Mouse (Mus musculus): ENCODE results near the gene Olah. TPM values are rescaled to one million over a fixed set of nuclear protein-coding genes. Genes with fewer than 3 reads are reported as not detected.

The Olah gene
- polyA plus RNA-seq, 1 experiment: not detected

DNA sequence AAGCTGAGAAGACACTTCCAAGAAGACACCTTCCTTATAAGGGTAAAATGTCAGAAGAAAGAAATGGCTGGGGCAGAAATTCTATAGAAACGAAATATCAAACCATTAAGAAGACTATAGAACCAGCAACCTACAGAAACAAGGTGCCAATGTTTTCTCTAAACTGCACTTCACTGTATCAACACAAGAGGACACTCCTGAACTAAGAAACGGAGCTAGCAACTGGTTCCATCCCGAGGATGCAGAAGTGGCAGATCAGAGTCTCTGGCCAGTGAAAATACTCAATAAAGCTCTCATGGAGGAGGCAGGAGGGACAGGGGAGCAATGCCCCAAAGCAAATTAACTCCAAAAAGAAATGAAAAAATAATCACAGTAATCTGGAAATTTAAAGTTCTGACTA lies 48.1 kb downstream of the Olah start:
- Histone ChIP-seq H3K36me3 (ENCODE audit: control insufficient read depth, insufficient read depth) (no peaks in the 10 kb centered on the region), H3K79me2 (ENCODE audit: control insufficient read depth, insufficient read depth) (no peaks in the 10 kb centered on the region), H3ac (ENCODE audit: control insufficient read depth, insufficient read length) (no peak overlapping the region), H3K4me3 (no peak overlapping the region), H3K4me2 (ENCODE audit: low read depth) (no peak overlapping the region), H3K27me3 (ENCODE audit: control insufficient read depth, insufficient read depth, insufficient read length) (peaks cover 31% of the 10 kb centered on the region)
- TF ChIP-seq SRF (IDR thresholded peaks at IDR 0.05; ENCODE audit: control insufficient read depth, insufficient read length, low read depth): no peak
- TF ChIP-seq TCF12 (IDR thresholded peaks at IDR 0.05; ENCODE audit: insufficient read depth, poor library complexity, severe bottlenecking): no peak
- TF ChIP-seq CEBPB (IDR thresholded peaks at IDR 0.05; ENCODE audit: insufficient read depth, poor library complexity, severe bottlenecking): no peak
- no peak for TF ChIP-seq MYOG (IDR thresholded peaks at IDR 0.05; ENCODE audit: control insufficient read depth in 1 of 3, insufficient read depth in 1 of 3, insufficient read length in 2 of 3, low read depth in 2 of 3)
- no peak for TF ChIP-seq POLR2AphosphoS2 (IDR thresholded peaks at IDR 0.05; ENCODE audit: insufficient read length, low read depth)
- no peak for TF ChIP-seq MYOD1 (IDR thresholded peaks at IDR 0.05; ENCODE audit: control insufficient read depth in 1 of 3, insufficient read length in 2 of 3, low read depth in 2 of 3)
- TF ChIP-seq REST (IDR thresholded peaks at IDR 0.05; ENCODE audit: insufficient read depth, insufficient read length): no peak

DNA sequence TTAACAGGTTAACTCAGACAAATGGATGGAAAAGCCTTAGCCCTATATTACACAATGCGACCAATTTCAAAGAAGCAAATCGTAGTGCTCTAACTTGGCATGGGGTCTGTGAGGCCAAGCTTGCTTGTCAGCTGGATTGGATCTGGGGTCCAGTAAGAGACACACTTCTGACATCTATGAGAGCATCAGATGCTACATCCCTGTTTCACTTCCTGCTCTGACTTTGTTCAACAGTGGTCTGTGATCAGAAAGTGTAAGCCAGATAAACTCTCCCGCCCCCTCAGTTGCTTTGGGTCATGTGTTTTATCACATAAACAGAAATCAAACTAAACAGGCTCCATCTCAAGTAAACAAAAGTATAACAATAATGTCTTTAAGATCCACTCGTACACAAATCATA lies 48.6 kb downstream of the Olah start:
- no peaks in the 10 kb centered on the region for H3K36me3 ChIP-seq (ENCODE audit: control insufficient read depth, insufficient read depth)
- H3K79me2 ChIP-seq (ENCODE audit: control insufficient read depth, insufficient read depth): no peaks in the 10 kb centered on the region

DNA sequence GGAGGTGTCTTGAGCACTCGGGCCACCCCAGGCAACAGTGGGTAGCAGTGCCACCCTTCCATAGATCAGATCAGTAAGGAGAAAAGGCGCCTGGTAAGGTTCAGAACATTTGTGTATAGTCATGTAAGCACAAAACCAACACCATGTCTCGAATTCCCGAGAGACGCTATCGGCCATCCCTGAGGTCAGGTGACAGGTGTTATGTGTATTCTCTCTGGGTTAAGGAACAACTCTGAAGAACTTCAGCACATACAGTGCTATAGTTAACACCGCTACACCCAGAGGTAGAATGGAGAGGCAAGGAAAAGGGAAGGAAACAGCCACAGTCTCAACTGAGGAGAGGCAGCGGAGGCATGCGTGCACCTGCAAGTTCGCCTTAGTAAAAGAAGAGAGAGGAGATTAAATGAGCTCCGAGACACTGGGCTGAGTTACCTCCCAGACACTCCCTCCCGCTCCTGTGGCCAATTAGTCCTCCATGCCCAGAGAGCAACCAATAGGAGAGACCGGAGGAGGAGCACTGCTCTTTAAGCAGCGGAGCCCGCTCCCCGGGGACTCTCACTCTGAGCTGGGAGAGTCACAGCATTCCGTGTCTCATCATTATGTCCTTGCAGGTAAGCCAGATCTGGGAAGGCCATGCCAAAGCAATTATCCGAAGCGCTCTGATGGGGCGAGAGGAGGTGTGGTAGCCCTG lies 61.3 kb downstream of the Olah start, which contains the start of gene Acbd7:
Gene Acbd7 (plus strand): TSS at position 558 of the 691 bp plus-strand sequence.
- TF ChIP-seq MYOG (IDR thresholded peaks at IDR 0.05; ENCODE audit: control insufficient read depth in 1 of 3, insufficient read depth in 1 of 3, insufficient read length in 2 of 3, low read depth in 2 of 3) (no peak), MYOD1 (IDR thresholded peaks at IDR 0.05; ENCODE audit: control insufficient read depth in 1 of 3, insufficient read length in 2 of 3, low read depth in 2 of 3) (no peak), TCF12 (IDR thresholded peaks at IDR 0.05; ENCODE audit: insufficient read depth, poor library complexity, severe bottlenecking) (no peak), SRF (IDR thresholded peaks at IDR 0.05; ENCODE audit: control insufficient read depth, insufficient read length, low read depth) (no peak), CEBPB (IDR thresholded peaks at IDR 0.05; ENCODE audit: insufficient read depth, poor library complexity, severe bottlenecking) (no peak), MAX (IDR thresholded peaks at IDR 0.05; ENCODE audit: low read depth) (no peak), REST (IDR thresholded peaks at IDR 0.05; ENCODE audit: insufficient read depth, insufficient read length) (no peak), POLR2A (IDR thresholded peaks at IDR 0.05; ENCODE audit: insufficient read length, low read depth) (no peak), TCF3 (IDR thresholded peaks at IDR 0.05; ENCODE audit: insufficient read length, low read depth) (no peak), POLR2AphosphoS2 (IDR thresholded peaks at IDR 0.05; ENCODE audit: insufficient read length, low read depth) (no peak), USF1 (IDR thresholded peaks at IDR 0.05; ENCODE audit: low read depth) (no peak), E2F4 (IDR thresholded peaks at IDR 0.05; ENCODE audit: insufficient read depth) (no peak)
- no peaks in the 10 kb centered on the region for H3K36me3 ChIP-seq (ENCODE audit: control insufficient read depth, insufficient read depth)

More for the DNA sequence above, 48.6 kb downstream of the Olah start:
- no peak overlapping the region for H3K4me3 ChIP-seq
- no peak for TF ChIP-seq USF1 (IDR thresholded peaks at IDR 0.05; ENCODE audit: low read depth)
- TF ChIP-seq SRF (IDR thresholded peaks at IDR 0.05; ENCODE audit: control insufficient read depth, insufficient read length, low read depth): no peak
- TF ChIP-seq TCF12 (IDR thresholded peaks at IDR 0.05; ENCODE audit: insufficient read depth, poor library complexity, severe bottlenecking): no peak
- TF ChIP-seq POLR2A (IDR thresholded peaks at IDR 0.05; ENCODE audit: insufficient read length, low read depth): no peak
- no peak for TF ChIP-seq TCF3 (IDR thresholded peaks at IDR 0.05; ENCODE audit: insufficient read length, low read depth)
- TF ChIP-seq CEBPB (IDR thresholded peaks at IDR 0.05; ENCODE audit: insufficient read depth, poor library complexity, severe bottlenecking): no peak
- no peak for TF ChIP-seq E2F4 (IDR thresholded peaks at IDR 0.05; ENCODE audit: insufficient read depth)
- no peak for TF ChIP-seq MAX (IDR thresholded peaks at IDR 0.05; ENCODE audit: low read depth)
- H3K4me2 ChIP-seq (ENCODE audit: low read depth): no peak overlapping the region
- H3K27me3 ChIP-seq (ENCODE audit: control insufficient read depth, insufficient read depth, insufficient read length): peaks cover 35% of the 10 kb centered on the region
- no peak overlapping the region for H3ac ChIP-seq (ENCODE audit: control insufficient read depth, insufficient read length)

DNA sequence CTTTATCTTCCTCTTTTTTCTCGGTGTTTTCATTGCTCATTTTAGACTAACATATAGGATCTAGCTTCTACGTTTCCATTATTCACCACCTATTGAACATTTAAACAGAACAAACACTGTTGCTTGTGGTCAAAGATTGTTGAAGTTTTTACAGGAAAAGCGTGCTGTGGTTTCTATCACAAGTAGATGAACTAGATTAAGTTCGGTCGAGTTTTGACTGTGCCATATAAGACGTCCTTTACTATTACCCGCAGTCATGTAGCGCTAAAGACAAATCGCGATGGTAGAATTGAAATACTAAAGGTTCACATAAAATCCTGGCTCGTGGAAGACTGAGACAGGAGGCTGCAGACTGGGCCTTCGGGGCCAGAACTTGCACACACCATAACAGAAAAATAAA lies 63.2 kb downstream of the Olah start:
- H3K79me2 ChIP-seq (ENCODE audit: control insufficient read depth, insufficient read depth): peaks cover 26% of the 10 kb centered on the region
- TF ChIP-seq CEBPB (IDR thresholded peaks at IDR 0.05; ENCODE audit: insufficient read depth, poor library complexity, severe bottlenecking) (no peak), POLR2A (IDR thresholded peaks at IDR 0.05; ENCODE audit: insufficient read length, low read depth) (no peak), MYOD1 (IDR thresholded peaks at IDR 0.05; ENCODE audit: control insufficient read depth in 1 of 3, insufficient read length in 2 of 3, low read depth in 2 of 3) (no peak), REST (IDR thresholded peaks at IDR 0.05; ENCODE audit: insufficient read depth, insufficient read length) (no peak), POLR2AphosphoS2 (IDR thresholded peaks at IDR 0.05; ENCODE audit: insufficient read length, low read depth) (no peak), SRF (IDR thresholded peaks at IDR 0.05; ENCODE audit: control insufficient read depth, insufficient read length, low read depth) (no peak), MYOG (IDR thresholded peaks at IDR 0.05; ENCODE audit: control insufficient read depth in 1 of 3, insufficient read depth in 1 of 3, insufficient read length in 2 of 3, low read depth in 2 of 3) (no peak)
- H3K4me3 ChIP-seq: peak overlapping the region; percentile 65
- peaks cover 14% of the 10 kb centered on the region for H3K27me3 ChIP-seq (ENCODE audit: control insufficient read depth, insufficient read depth, insufficient read length)
- H3K36me3 ChIP-seq (ENCODE audit: control insufficient read depth, insufficient read depth): peaks cover 15% of the 10 kb centered on the region
- H3ac ChIP-seq (ENCODE audit: control insufficient read depth, insufficient read length): no peak overlapping the region
- H3K4me2 ChIP-seq (ENCODE audit: low read depth): no peak overlapping the region

More for the DNA sequence above, 61.3 kb downstream of the Olah start, which contains the start of gene Acbd7:
- peaks cover 21% of the 10 kb centered on the region for H3K27me3 ChIP-seq (ENCODE audit: control insufficient read depth, insufficient read depth, insufficient read length)
- H3K4me2 ChIP-seq (ENCODE audit: low read depth): peak within 1 kb of the TSS; percentile 87
- H3ac ChIP-seq (ENCODE audit: control insufficient read depth, insufficient read length): no peak within 1 kb of the TSS
- H3K79me2 ChIP-seq (ENCODE audit: control insufficient read depth, insufficient read depth): peaks cover 15% of the 10 kb centered on the region
- no peak within 1 kb of the TSS for H3K4me3 ChIP-seq

All from myocyte (in vitro differentiated cells).